Mouse (Mus musculus) C2C12 (cell line): Measurements from ENCODE around the gene Coro2b. TPM values are rescaled to one million over a fixed set of nuclear protein-coding genes. Genes with fewer than 3 reads are reported as not detected.

ENCODE experiments used
- H3K27me3 ChIP-seq: one replicate; pipeline ENCODE4 v1.6.1; 2011; ENCODE audit not compliant: control insufficient read depth, insufficient read depth, insufficient read length
- H3K36me3 ChIP-seq: one replicate; pipeline ENCODE4 v1.6.1; 2011; ENCODE audit not compliant: control insufficient read depth, insufficient read depth
- H3K4me3 ChIP-seq: one replicate; pipeline ENCODE4 v1.5.1; 2011; ENCODE audit warnings: mild to moderate bottlenecking, control low read depth; ENCODE audit not compliant: poor library complexity, insufficient read depth, severe bottlenecking
- H3K79me2 ChIP-seq: one replicate; pipeline ENCODE4 v1.6.1; 2011; ENCODE audit not compliant: control insufficient read depth, insufficient read depth
- H3K79me3 ChIP-seq: one replicate; pipeline ENCODE4 v1.6.1; 2011; ENCODE audit warnings: low read depth, control low read depth
- H3ac ChIP-seq: one replicate; pipeline ENCODE3; 2011; ENCODE audit warnings: low read depth; ENCODE audit not compliant: control insufficient read depth, insufficient read length
- CEBPB ChIP-seq: IDR thresholded peaks from one replicate; pipeline ENCODE4 v1.6.1; 2011; ENCODE audit warnings: low read depth, mild to moderate bottlenecking, control low read depth, moderate library complexity
- CTCF ChIP-seq: IDR thresholded peaks from one replicate; pipeline ENCODE4 v1.5.1; 2011; ENCODE audit not compliant: control insufficient read depth, insufficient read depth, insufficient read length
- FOSL1 ChIP-seq: IDR thresholded peaks from one replicate; pipeline ENCODE4 v1.8.0; 2011; ENCODE audit warnings: mild to moderate bottlenecking, low read length; ENCODE audit not compliant: poor library complexity, insufficient read depth, severe bottlenecking
- MAX ChIP-seq: IDR thresholded peaks from one replicate; pipeline ENCODE4 v1.6.1; 2011; ENCODE audit warnings: mild to moderate bottlenecking, control low read depth
- MYOD1 ChIP-seq: IDR thresholded peaks from one replicate; pipeline ENCODE4 v1.6.1; 2011; ENCODE audit warnings: low read depth; ENCODE audit not compliant: control insufficient read depth, insufficient read length
- MYOG ChIP-seq: IDR thresholded peaks from one replicate; pipeline ENCODE4 v1.6.1; 2011; ENCODE audit not compliant: control insufficient read depth, insufficient read length; ENCODE audit errors: extremely low read depth
- USF1 ChIP-seq: IDR thresholded peaks from one replicate; pipeline ENCODE4 v1.6.1; 2011; ENCODE audit warnings: low read depth, mild to moderate bottlenecking, control low read depth, moderate library complexity
- polyA plus RNA-seq: library from polyadenylated mRNA; unstranded; fragments of >200 nt; fragmentation: generic; extraction: Trizol; gene quantifications from one replicate; pipeline ENCODE4 v1.2.1, GENCODE M21; 2012; ENCODE audit warnings: missing spikeins

Gene Coro2b
- polyA plus RNA-seq, 1 experiment, result 9.9 TPM

GRCm38 (mm10) chr9:62389735-62390134 lies 147.1 kb downstream of the Coro2b start:
- no peaks in the 10 kb centered on the region for H3K79me3 ChIP-seq
- H3K79me2 ChIP-seq, result no peaks in the 10 kb centered on the region
- no peaks in the 10 kb centered on the region for H3K36me3 ChIP-seq
- H3K27me3 ChIP-seq, result no peaks in the 10 kb centered on the region
- H3ac ChIP-seq, result no peak overlapping the region
- TF ChIP-seq MYOD1 (no peak), CEBPB (no peak), CTCF (no peak), MYOG (no peak), USF1 (no peak), FOSL1 (no peak), MAX (no peak)
- H3K4me3 ChIP-seq, result no peak overlapping the region

- no peak for TF ChIP-seq USF1
- no peak for TF ChIP-seq FOSL1
- TF ChIP-seq MYOD1, result no peak
- no peak for TF ChIP-seq MAX
- no peak for TF ChIP-seq MYOG
- no peak for TF ChIP-seq CEBPB
- TF ChIP-seq CTCF, result no peak
- H3ac ChIP-seq, result no peak overlapping the region
- H3K79me2 ChIP-seq, result no peaks in the 10 kb centered on the region
- no peaks in the 10 kb centered on the region for H3K36me3 ChIP-seq
- no peak overlapping the region for H3K4me3 ChIP-seq
- H3K27me3 ChIP-seq, result no peaks in the 10 kb centered on the region
- no peaks in the 10 kb centered on the region for H3K79me3 ChIP-seq
Observed at GRCm38 (mm10) chr9:62385727-62386518, 150.9 kb downstream of the Coro2b start.

- Histone ChIP-seq H3K79me3 (no peaks in the 10 kb centered on the region), H3K27me3 (no peaks in the 10 kb centered on the region), H3K36me3 (peaks cover 2% of the 10 kb centered on the region), H3ac (no peak overlapping the region), H3K4me3 (no peak overlapping the region), H3K79me2 (no peaks in the 10 kb centered on the region)
- no peak for TF ChIP-seq MAX
- no peak for TF ChIP-seq CEBPB
- no peak for TF ChIP-seq FOSL1
- TF ChIP-seq USF1, result no peak
- no peak for TF ChIP-seq CTCF
- no peak for TF ChIP-seq MYOG
- TF ChIP-seq MYOD1, result no peak
Observed at GRCm38 (mm10) chr9:62385062-62385461, 151.8 kb downstream of the Coro2b start.

GRCm38 (mm10) chr9:62382519-62383084 lies 154.2 kb downstream of the Coro2b start:
- no peaks in the 10 kb centered on the region for H3K79me2 ChIP-seq
- H3ac ChIP-seq, result no peak overlapping the region
- no peak overlapping the region for H3K4me3 ChIP-seq
- H3K79me3 ChIP-seq, result no peaks in the 10 kb centered on the region
- TF ChIP-seq CEBPB, result no peak
- TF ChIP-seq USF1, result no peak
- no peak for TF ChIP-seq MYOD1
- no peak for TF ChIP-seq FOSL1
- TF ChIP-seq CTCF, result no peak
- TF ChIP-seq MAX, result no peak
- no peak for TF ChIP-seq MYOG
- H3K36me3 ChIP-seq, result peaks cover 17% of the 10 kb centered on the region
- no peaks in the 10 kb centered on the region for H3K27me3 ChIP-seq

- Histone ChIP-seq H3ac (no peak overlapping the region), H3K79me2 (no peaks in the 10 kb centered on the region), H3K36me3 (peaks cover 28% of the 10 kb centered on the region), H3K27me3 (no peaks in the 10 kb centered on the region), H3K4me3 (no peak overlapping the region), H3K79me3 (no peaks in the 10 kb centered on the region)
- TF ChIP-seq MYOD1 (no peak), CEBPB (no peak), MAX (no peak), USF1 (no peak), MYOG (no peak), CTCF (no peak), FOSL1 (no peak)
Observed at GRCm38 (mm10) chr9:62381402-62381913, 155.4 kb downstream of the Coro2b start.
